In genomic region chr4:62705749-62706148, GRCm38 (mm10) we compare ENCODE assay signal across 13 mouse cellular contexts.
DNase-seq lines count a peak whose midpoint lies in the region; ATAC-seq lines count a peak whose summit lies in the region.
"Had no signal": no experiment of that assay in that cellular context is flagged by ENCODE, and none has a peak within 500 bp of the region (broad histone marks: within the 10 kb centered on the region; RNA-seq: fewer than 3 reads in every experiment).

No protein-coding gene starts in this region.

- H3K4me1 ChIP-seq in kidney, embryonic 14.5 days (ENCODE audit: control insufficient read depth, insufficient read depth, low read length): peaks cover 9% of the 10 kb centered on the region; the same call in 1 of the 2 replicates
- peaks cover under 1% of the 10 kb centered on the region; the same call in 1 of the 2 replicates for H3K4me1 ChIP-seq in neural tube, embryonic 13.5 days (replicated peaks)
- peaks cover 24% of the 10 kb centered on the region for H3K4me1 ChIP-seq in intestine, embryonic 16.5 days (ENCODE audit: control insufficient read depth, insufficient read depth, low read length)

- peak overlapping the region; percentile 20; the same call in 1 of the 2 replicates for H3K27ac ChIP-seq in kidney, embryonic 14.5 days (ENCODE audit: low read depth, low read length)
- 0 out of 2 replicates have a peak overlapping the region, but pooled peaks have one; percentile 13 for H3K27ac ChIP-seq in neural tube, embryonic 13.5 days (replicated peaks)
- H3K27ac ChIP-seq in intestine, embryonic 16.5 days (ENCODE audit: low read length): peak overlapping the region; percentile 75

- no peaks in the 10 kb centered on the region for H3K27me3 ChIP-seq in kidney, embryonic 14.5 days (ENCODE audit: control insufficient read depth, insufficient read depth, low read length)
- H3K27me3 ChIP-seq in neural tube, embryonic 13.5 days: no peaks in the 10 kb centered on the region
- no peaks in the 10 kb centered on the region for H3K27me3 ChIP-seq in intestine, embryonic 16.5 days (replicated peaks; ENCODE audit: control insufficient read depth, insufficient read depth, low read length)

- no peak overlapping the region for H3K9ac ChIP-seq in kidney, embryonic 14.5 days (ENCODE audit: low read depth, low read length)
- 0 out of 2 replicates have a peak overlapping the region, but pooled peaks have one; percentile 17 for H3K9ac ChIP-seq in neural tube, embryonic 13.5 days
- no peak overlapping the region for H3K9ac ChIP-seq in intestine, embryonic 16.5 days (ENCODE audit: low read depth, low read length)

- DNase-seq in kidney, postnatal 10 days: no peak
- no peak for DNase-seq in neural tube, embryonic 10.5 days (ENCODE audit: extremely low spot score, low spot score)
- DNase-seq in right cerebral cortex, adult 2 months (ENCODE audit: low spot score in 2 of 2): no peak
- DNase-seq: cerebellum, adult 18-20 months; heart, adult 18-20 months; layer of hippocampus, adult 9-11 months; lung, adult 18-20 months; right cerebral cortex, postnatal 25 days had no signal

- H3K36me3 ChIP-seq in kidney, embryonic 14.5 days (ENCODE audit: control insufficient read depth, insufficient read depth, low read length): peaks cover 29% of the 10 kb centered on the region; the same call in 1 of the 2 replicates
- H3K36me3 ChIP-seq in neural tube, embryonic 13.5 days: peaks cover 31% of the 10 kb centered on the region
- H3K36me3 ChIP-seq in intestine, embryonic 16.5 days (ENCODE audit: control insufficient read depth, insufficient read depth, low read length): peaks cover 12% of the 10 kb centered on the region

- WGBS in kidney, embryonic 14.5 days: 48% methylated on average over 3 of the region's 3 CpGs
- 50% methylated on average over 3 of the region's 3 CpGs for whole genome bisulfite sequencing in neural tube, embryonic 13.5 days
- 49% methylated on average over 3 of the region's 3 CpGs for WGBS in intestine, embryonic 16.5 days

- H3K9me3 ChIP-seq in kidney, embryonic 14.5 days (ENCODE audit: control insufficient read depth, low read length): no peaks in the 10 kb centered on the region
- no peaks in the 10 kb centered on the region for H3K9me3 ChIP-seq in neural tube, embryonic 13.5 days
- no peaks in the 10 kb centered on the region for H3K9me3 ChIP-seq in intestine, embryonic 16.5 days (ENCODE audit: control insufficient read depth, low read length)
- H3K9me3 ChIP-seq: megakaryocyte, embryonic 14.5 days had no signal

- no peak overlapping the region for H3K4me2 ChIP-seq in kidney, embryonic 14.5 days (replicated peaks; ENCODE audit: low read depth, low read length)
- H3K4me2 ChIP-seq in neural tube, embryonic 13.5 days: no peak overlapping the region
- no peak overlapping the region for H3K4me2 ChIP-seq in intestine, embryonic 16.5 days (ENCODE audit: low read depth, low read length)

- H3K4me3 ChIP-seq in kidney, embryonic 14.5 days (ENCODE audit: low read length): no peak overlapping the region
- H3K4me3 ChIP-seq in neural tube, embryonic 13.5 days: no peak overlapping the region
- no peak overlapping the region for H3K4me3 ChIP-seq in intestine, embryonic 16.5 days (ENCODE audit: low read length)
- H3K4me3 ChIP-seq: megakaryocyte, embryonic 14.5 days had no signal

- no peak for ATAC-seq in kidney, embryonic 14.5 days (ENCODE audit: low FRiP score, low TSS enrichment)
- ATAC-seq in neural tube, embryonic 13.5 days (ENCODE audit: low read depth): no peak
- no peak for ATAC-seq in intestine, embryonic 16.5 days
- no peak for ATAC-seq in inflammation-experienced regulatory T-cells, adult 6 months

Comparison
In these comparisons a context has a peak if more than half of its experiments do, and no peak if none do; other contexts are left out.
1. H3K27ac ChIP-seq: peak in every context shown above with its lines; median percentile 75 in intestine, embryonic 16.5 days; 20 in kidney, embryonic 14.5 days; 13 in neural tube, embryonic 13.5 days.